Comparison of ENCODE assay signal across 18 mouse cellular contexts in genomic region chr5:75338439-75338838, GRCm38 (mm10).
DNase-seq lines count a peak whose midpoint lies in the region; ATAC-seq and TF ChIP-seq lines count a peak whose summit lies in the region.
"Had no signal": no experiment of that assay in that cellular context is flagged by ENCODE, and none has a peak within 500 bp of the region (broad histone marks: within the 10 kb centered on the region; RNA-seq: fewer than 3 reads in every experiment).

No protein-coding gene starts in this region.

- no peak overlapping the region for H3K4me3 ChIP-seq in gastrocnemius, adult 2 months
- H3K4me3 ChIP-seq: hindbrain, embryonic 12.5 days; limb, embryonic 12.5 days; liver, embryonic 15.5 days; midbrain, embryonic 12.5 days had no signal

- intact Hi-C loops in left cerebral cortex, postnatal 14 days (cut with DNase I): no loop called here
- intact Hi-C loops in gastrocnemius, adult 2 months (cut with DNase I): no loop called here
- intact Hi-C loops in heart, postnatal 10 days (cut with DNase I): no loop called here

- no peak overlapping the region for H3K27ac ChIP-seq in gastrocnemius, adult 2 months
- H3K27ac ChIP-seq: hindbrain, embryonic 12.5 days; limb, embryonic 12.5 days; liver, embryonic 15.5 days; midbrain, embryonic 12.5 days had no signal

- DNase-seq in layer of hippocampus, adult 11-12 months (ENCODE audit: low spot score): peak; percentile 51
- no peak for DNase-seq in layer of hippocampus, postnatal 10 days (ENCODE audit: low spot score in 2 of 2)
- peak; percentile 26 for DNase-seq in gonadal fat pad, adult 2 months (ENCODE audit: low read depth)
- peak; percentile 68 to 90 for DNase-seq in left cerebral cortex, postnatal 14 days (ENCODE audit: low spot score in 2 of 2)
- DNase-seq in telencephalon, adult 2 months (ENCODE audit: low read depth, low spot score): peak; percentile 54
- DNase-seq in gastrocnemius, adult 2 months: no peak
- DNase-seq in heart, postnatal 10 days: no peak
- DNase-seq: adrenal gland, postnatal 25 days; B cell, adult 2 months; kidney, postnatal 14 days; lung, postnatal 36 days; spleen, adult 18-20 months had no signal

- TF ChIP-seq CTCF in gastrocnemius, adult 2 months (IDR thresholded peaks at IDR 0.05): no peak

- ATAC-seq in erythroid progenitor cell, adult 5-6 weeks (replicated peaks; ENCODE audit: low FRiP score, poor library complexity, severe bottlenecking): no peak
- ATAC-seq: intestine, embryonic 16.5 days had no signal

Comparison
In these comparisons a context has a peak if more than half of its experiments do, and no peak if none do; other contexts are left out.
1. DNase-seq: peak in layer of hippocampus, adult 11-12 months (single experiment), gonadal fat pad, adult 2 months (single experiment), left cerebral cortex, postnatal 14 days (2 of 2) and telencephalon, adult 2 months (single experiment); none in layer of hippocampus, postnatal 10 days (0 of 2), gastrocnemius, adult 2 months (single experiment) and heart, postnatal 10 days (0 of 2).